Mouse (Mus musculus): Measurements from ENCODE around the gene Radil. TPM values are rescaled to one million over a fixed set of nuclear protein-coding genes. Genes with fewer than 3 reads are reported as not detected.

The Radil gene
- total and polyA plus RNA-seq, 3 experiments, result 1.7 to 2.3 (median 2.2) TPM

DNA sequence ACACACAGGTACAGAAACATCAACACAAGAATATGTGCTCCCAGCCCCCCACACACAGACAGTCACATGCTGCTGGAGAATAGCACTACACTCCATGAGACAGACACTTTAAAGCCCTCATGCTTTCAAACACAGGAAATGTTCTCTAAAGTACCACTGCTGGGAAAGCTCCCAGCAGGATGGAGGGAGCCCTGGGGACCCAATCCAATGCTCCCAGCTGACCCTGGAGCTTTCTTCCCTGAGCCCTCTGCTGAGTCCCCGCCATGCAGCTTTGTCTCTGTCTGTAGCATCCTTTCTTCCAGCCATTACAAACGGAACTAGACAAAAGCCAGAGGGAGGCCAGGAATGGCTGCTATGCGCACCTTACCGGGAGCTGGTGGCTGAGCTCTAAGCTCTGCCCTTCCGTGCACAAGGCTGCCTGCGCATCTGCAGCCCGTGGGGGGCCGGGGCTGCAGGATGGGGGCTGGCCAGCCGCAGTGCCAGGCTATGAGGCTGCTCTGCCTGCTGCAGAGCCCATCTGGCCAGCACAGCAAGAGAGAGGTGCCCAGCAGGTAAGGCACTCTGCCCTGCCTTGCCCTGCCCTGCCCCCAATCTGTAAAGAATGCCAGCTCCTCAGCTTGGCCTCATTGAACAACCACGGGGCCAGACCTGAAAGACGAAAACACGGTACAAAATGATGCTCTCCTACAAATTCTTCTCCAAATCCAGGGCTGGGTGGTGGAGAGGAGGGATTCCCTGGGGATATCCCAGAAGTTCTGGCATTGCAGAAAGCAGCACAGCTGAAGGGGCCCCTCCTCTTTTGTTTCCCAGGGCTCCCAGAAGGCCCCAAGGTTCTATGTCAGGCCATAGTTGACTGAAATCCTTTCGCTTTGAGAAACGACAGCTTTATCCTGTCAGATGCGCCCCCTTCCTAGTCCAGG is 41.5 kb downstream of the Radil start:
- DNase-seq, result peak in 1 of 2 experiments; percentile 38
- no peaks in the 10 kb centered on the region for H3K79me2 ChIP-seq (replicated peaks; ENCODE audit: control insufficient read depth, insufficient read depth, low read length)
- no peak overlapping the region for H3K4me3 ChIP-seq
- H3K4me1 ChIP-seq (ENCODE audit: control insufficient read depth, insufficient read depth, low read length), result no peaks in the 10 kb centered on the region
- H3K27me3 ChIP-seq (ENCODE audit: control insufficient read depth, insufficient read depth, low read length), result no peaks in the 10 kb centered on the region
- H3K9ac ChIP-seq (ENCODE audit: low read depth, low read length), result no peak overlapping the region
- H3K27ac ChIP-seq, result peak overlapping the region; percentile 49; the same call in 1 of the 2 replicates
- intact Hi-C loops (cut with DNase I), result no loop called here
- TF ChIP-seq CTCF (IDR thresholded peaks at IDR 0.05) (no peak), EP300 (IDR thresholded peaks at IDR 0.05; ENCODE audit: insufficient read depth, low read depth, low read length) (no peak), POLR2A (IDR thresholded peaks at IDR 0.05; ENCODE audit: insufficient read depth, low read depth, low read length) (no peak)
- 33% methylated on average over 15 of the region's 15 CpGs for WGBS
- H3K36me3 ChIP-seq (ENCODE audit: control insufficient read depth, insufficient read depth, low read length), result no peaks in the 10 kb centered on the region

- DNase-seq, result no peak
- TF ChIP-seq CTCF (IDR thresholded peaks at IDR 0.05) (peak; percentile 27), EP300 (IDR thresholded peaks at IDR 0.05; ENCODE audit: insufficient read depth, low read depth, low read length) (no peak)
Observed at GRCm38 (mm10) chr5:142505695-142506423, 45.0 kb downstream of the Radil start.

GRCm38 (mm10) chr5:142504175-142504574 is 46.7 kb downstream of the Radil start:
- H3K4me3 ChIP-seq, result no peak overlapping the region
- DNase-seq, result no peak
- no peaks in the 10 kb centered on the region for H3K27me3 ChIP-seq (ENCODE audit: control insufficient read depth, insufficient read depth, low read length)
- no peaks in the 10 kb centered on the region for H3K4me1 ChIP-seq (ENCODE audit: control insufficient read depth, insufficient read depth, low read length)
- H3K27ac ChIP-seq, result no peak overlapping the region
- no peaks in the 10 kb centered on the region for H3K79me2 ChIP-seq (replicated peaks; ENCODE audit: control insufficient read depth, insufficient read depth, low read length)
- no peak overlapping the region for H3K9ac ChIP-seq (ENCODE audit: low read depth, low read length)
- H3K36me3 ChIP-seq (ENCODE audit: control insufficient read depth, insufficient read depth, low read length), result no peaks in the 10 kb centered on the region
- intact Hi-C loops (cut with DNase I), result loop anchor here (5.0 kb wide), 1 partner anchor 118 kb away; no protein-coding TSS in a partner anchor
- 80% methylated on average over 3 of the region's 3 CpGs for WGBS
- TF ChIP-seq POLR2A (IDR thresholded peaks at IDR 0.05; ENCODE audit: insufficient read depth, low read depth, low read length), result no peak
- no peak for TF ChIP-seq CTCF (IDR thresholded peaks at IDR 0.05)
- TF ChIP-seq EP300 (IDR thresholded peaks at IDR 0.05; ENCODE audit: insufficient read depth, low read depth, low read length), result no peak

More at GRCm38 (mm10) chr5:142505695-142506423, 45.0 kb downstream of the Radil start:
- no peak overlapping the region for H3K4me3 ChIP-seq
- H3K27ac ChIP-seq, result no peak overlapping the region
- 70% methylated on average over 3 of the region's 3 CpGs for WGBS
- intact Hi-C loops (cut with DNase I), result no loop called here
- no peaks in the 10 kb centered on the region for H3K79me2 ChIP-seq (replicated peaks; ENCODE audit: control insufficient read depth, insufficient read depth, low read length)
- H3K4me1 ChIP-seq (ENCODE audit: control insufficient read depth, insufficient read depth, low read length), result no peaks in the 10 kb centered on the region
- H3K27me3 ChIP-seq (ENCODE audit: control insufficient read depth, insufficient read depth, low read length), result no peaks in the 10 kb centered on the region
- no peak overlapping the region for H3K9ac ChIP-seq (ENCODE audit: low read depth, low read length)
- H3K36me3 ChIP-seq (ENCODE audit: control insufficient read depth, insufficient read depth, low read length), result no peaks in the 10 kb centered on the region

- intact Hi-C loops (cut with DNase I), result loop anchor here (1.0 to 5.0 kb wide), 3 partner anchors 49 to 216 kb away; partner anchors contain the start of gene Radil
- H3K79me2 ChIP-seq (replicated peaks; ENCODE audit: control insufficient read depth, insufficient read depth, low read length), result no peaks in the 10 kb centered on the region
- no peaks in the 10 kb centered on the region for H3K4me1 ChIP-seq (ENCODE audit: control insufficient read depth, insufficient read depth, low read length)
- TF ChIP-seq POLR2A (IDR thresholded peaks at IDR 0.05; ENCODE audit: insufficient read depth, low read depth, low read length) (no peak), EP300 (IDR thresholded peaks at IDR 0.05; ENCODE audit: insufficient read depth, low read depth, low read length) (peak; percentile 78; the same call in 1 of the 2 replicates), CTCF (IDR thresholded peaks at IDR 0.05) (peak; percentile 85)
- H3K27me3 ChIP-seq (ENCODE audit: control insufficient read depth, insufficient read depth, low read length), result no peaks in the 10 kb centered on the region
- no peak overlapping the region for H3K4me3 ChIP-seq
- no peaks in the 10 kb centered on the region for H3K36me3 ChIP-seq (ENCODE audit: control insufficient read depth, insufficient read depth, low read length)
- no peak overlapping the region for H3K9ac ChIP-seq (ENCODE audit: low read depth, low read length)
- no peak overlapping the region for H3K27ac ChIP-seq
- 2% methylated on average over 3 of the region's 3 CpGs for WGBS
- DNase-seq, result peak; percentile 71 to 76
Observed at GRCm38 (mm10) chr5:142502414-142502813, 48.5 kb downstream of the Radil start.

- Histone ChIP-seq H3K79me2 (replicated peaks; ENCODE audit: control insufficient read depth, insufficient read depth, low read length) (no peaks in the 10 kb centered on the region), H3K27ac (no peak overlapping the region), H3K4me3 (no peak overlapping the region), H3K36me3 (ENCODE audit: control insufficient read depth, insufficient read depth, low read length) (no peaks in the 10 kb centered on the region), H3K9ac (ENCODE audit: low read depth, low read length) (no peak overlapping the region), H3K4me1 (ENCODE audit: control insufficient read depth, insufficient read depth, low read length) (no peaks in the 10 kb centered on the region), H3K27me3 (ENCODE audit: control insufficient read depth, insufficient read depth, low read length) (no peaks in the 10 kb centered on the region)
- no peak for DNase-seq
- intact Hi-C loops (cut with DNase I), result loop anchor here (5.0 kb wide), 1 partner anchor 121 kb away; no protein-coding TSS in a partner anchor
- TF ChIP-seq POLR2A (IDR thresholded peaks at IDR 0.05; ENCODE audit: insufficient read depth, low read depth, low read length), result no peak
- no peak for TF ChIP-seq EP300 (IDR thresholded peaks at IDR 0.05; ENCODE audit: insufficient read depth, low read depth, low read length)
- TF ChIP-seq CTCF (IDR thresholded peaks at IDR 0.05), result no peak
- WGBS, result 77% methylated on average over 10 of the region's 10 CpGs
Observed at GRCm38 (mm10) chr5:142500918-142501317, 50.0 kb downstream of the Radil start.
